Mouse (Mus musculus): ENCODE data around the gene Vmn1r127. TPM values are rescaled to one million over a fixed set of nuclear protein-coding genes. Genes with fewer than 3 reads are reported as not detected.
"Not testable (repeated sequence)": the region's sequence is repeated elsewhere in the genome, so short reads cannot be mapped to it uniquely, and the experiment has no call there.

Vmn1r127 gene
- not detected for polyA plus RNA-seq (2021)

- in situ Hi-C loops (cut with MboI; ENCODE audit: low pct_unique_long_range_greater_than_20kb); POLR2A ChIA-PET; DNase-seq (ENCODE audit: low read depth, low spot score); ATAC-seq; CTCF ChIA-PET; H3K27me3 ChIP-seq: not testable (repeated sequence)
Measured at GRCm38 (mm10) chr7:21319761-21320160, at the start of gene Vmn1r127. Gene Vmn1r127 (minus strand): TSS chr7:21319861.

GRCm38 (mm10) chr7:21361191-21361590 lies 41.5 kb upstream of the Vmn1r127 start, which contains the start of gene Vmn1r129:
Gene Vmn1r129 (minus strand): TSS chr7:21361291.
- ATAC-seq; H3K27me3 ChIP-seq; in situ Hi-C loops (cut with MboI; ENCODE audit: low pct_unique_long_range_greater_than_20kb); POLR2A ChIA-PET; CTCF ChIA-PET; DNase-seq (ENCODE audit: low read depth, low spot score): not testable (repeated sequence)

GRCm38 (mm10) chr7:21349073-21349472 lies 29.4 kb upstream of the Vmn1r127 start, which contains the start of gene Vmn1r128:
Gene Vmn1r128 (plus strand): TSS chr7:21349373.
- DNase-seq (ENCODE audit: low read depth, low spot score); CTCF ChIA-PET; ATAC-seq; in situ Hi-C loops (cut with MboI; ENCODE audit: low pct_unique_long_range_greater_than_20kb); H3K27me3 ChIP-seq; POLR2A ChIA-PET: not testable (repeated sequence)

- ATAC-seq; DNase-seq (ENCODE audit: low read depth, low spot score); in situ Hi-C loops (cut with MboI; ENCODE audit: low pct_unique_long_range_greater_than_20kb); H3K27me3 ChIP-seq; CTCF ChIA-PET; POLR2A ChIA-PET: not testable (repeated sequence)
Measured at GRCm38 (mm10) chr7:21301367-21301766, 18.3 kb downstream of the Vmn1r127 start, which contains the start of gene Vmn1r126. Gene Vmn1r126 (minus strand): TSS chr7:21301467.

GRCm38 (mm10) chr7:21271879-21272278 lies 47.8 kb downstream of the Vmn1r127 start, which contains the start of gene Vmn1r125:
Gene Vmn1r125 (plus strand): TSS chr7:21272179.
- CTCF ChIA-PET; in situ Hi-C loops (cut with MboI; ENCODE audit: low pct_unique_long_range_greater_than_20kb); DNase-seq (ENCODE audit: low read depth, low spot score); POLR2A ChIA-PET; ATAC-seq; H3K27me3 ChIP-seq: not testable (repeated sequence)

Other genes with a start within 250 kb of the Vmn1r127 start
- not detected for gene Vmn1r121, start 221.3 kb downstream of the Vmn1r127 start, polyA plus RNA-seq (2021)
- gene Vmn1r122, start 185.7 kb downstream of the Vmn1r127 start, polyA plus RNA-seq (2021) = not detected
- not detected for gene Vmn1r123, start 157.7 kb downstream of the Vmn1r127 start, polyA plus RNA-seq (2021)
- not detected for gene Gm5157, start 129.4 kb downstream of the Vmn1r127 start, polyA plus RNA-seq (2021)
- not detected for gene Vmn1r124, start 59.2 kb downstream of the Vmn1r127 start, polyA plus RNA-seq (2021)
- not detected for gene Vmn1r125, start 47.7 kb downstream of the Vmn1r127 start, polyA plus RNA-seq (2021)
- gene Vmn1r126, start 18.4 kb downstream of the Vmn1r127 start, polyA plus RNA-seq (2021) = not detected
- not detected for gene Vmn1r128, start 29.5 kb upstream of the Vmn1r127 start, polyA plus RNA-seq (2021)
- gene Vmn1r129, start 41.4 kb upstream of the Vmn1r127 start, polyA plus RNA-seq (2021) = not detected
- not detected for gene Gm6882, start 112.9 kb upstream of the Vmn1r127 start, polyA plus RNA-seq (2021)
- gene Vmn1r130, start 191.9 kb upstream of the Vmn1r127 start, polyA plus RNA-seq (2021) = not detected
- not detected for gene Vmn1r131, start 226.2 kb upstream of the Vmn1r127 start, polyA plus RNA-seq (2021)

Measured in Patski (cell line).